Mouse (Mus musculus) mesoderm, embryonic 11.5 days (tissue): ENCODE measurements around the gene Tnfrsf4.

ENCODE experiments used
- DNase-seq: peaks from one replicate; pipeline ENCODE4 v3.0.0-alpha.2; 2012; ENCODE audit warnings: low read depth, low spot score

Gene Tnfrsf4

GRCm38 (mm10) chr4:156065156-156065894 is 51.7 kb downstream of the Tnfrsf4 start:
- no peak for DNase-seq
